Mouse (Mus musculus) brain, embryonic 14.5 days (tissue): ENCODE measurements around the gene Narfl.

ENCODE experiments used
- CTCF ChIP-seq: fragments of 200-500 bp; IDR thresholded peaks from 2 replicates; pipeline ENCODE4 v1.5.1; 2012; ENCODE audit warnings: inconsistent platforms, mild to moderate bottlenecking, moderate library complexity, borderline replicate concordance; ENCODE audit not compliant: insufficient read depth, insufficient read length; ENCODE audit errors: extremely low read depth
- POLR2A ChIP-seq: fragments of 200-500 bp; IDR thresholded peaks from 2 replicates; pipeline ENCODE4 v1.6.1; 2012; ENCODE audit warnings: mild to moderate bottlenecking, inconsistent platforms, borderline replicate concordance; ENCODE audit not compliant: poor library complexity, insufficient read depth, insufficient read length, severe bottlenecking; ENCODE audit errors: extremely low read depth

GRCm38 (mm10) chr17:25757691-25758090 lies 15.9 kb upstream of the Narfl start:
- TF ChIP-seq POLR2A (no peak), CTCF (no peak)
